In genomic region chr11:102051541-102051940, GRCm38 (mm10) we compare ENCODE assay signal across 11 mouse cellular contexts. TPM values are rescaled to one million over a fixed set of nuclear protein-coding genes. Genes with fewer than 3 reads are reported as not detected.
DNase-seq lines count a peak whose midpoint lies in the region; ATAC-seq and TF ChIP-seq lines count a peak whose summit lies in the region.
"Had no signal": no experiment of that assay in that cellular context is flagged by ENCODE, and none has a peak within 500 bp of the region (broad histone marks: within the 10 kb centered on the region; RNA-seq: fewer than 3 reads in every experiment).

No protein-coding gene starts in this region.

- no peaks in the 10 kb centered on the region for H3K27me3 ChIP-seq in heart, adult 2 months (ENCODE audit: control insufficient read depth, insufficient read depth, low read length)
- H3K27me3 ChIP-seq in midbrain, embryonic 15.5 days (replicated peaks), result no peaks in the 10 kb centered on the region
- H3K27me3 ChIP-seq in forebrain, embryonic 16.5 days (replicated peaks; ENCODE audit: control insufficient read depth, insufficient read depth, low read length), result no peaks in the 10 kb centered on the region

- H3K4me1 ChIP-seq in heart, adult 2 months (ENCODE audit: control insufficient read depth, insufficient read depth, low read length), result peaks cover 28% of the 10 kb centered on the region
- H3K4me1 ChIP-seq in midbrain, embryonic 15.5 days, result no peaks in the 10 kb centered on the region
- H3K4me1 ChIP-seq in forebrain, embryonic 16.5 days (replicated peaks; ENCODE audit: control insufficient read depth, insufficient read depth, low read length), result no peaks in the 10 kb centered on the region

- H3K36me3 ChIP-seq in heart, adult 2 months (ENCODE audit: control insufficient read depth, insufficient read depth, low read length), result peaks cover 16% of the 10 kb centered on the region; the same call in 1 of the 2 replicates
- no peaks in the 10 kb centered on the region for H3K36me3 ChIP-seq in midbrain, embryonic 15.5 days (replicated peaks)
- no peaks in the 10 kb centered on the region for H3K36me3 ChIP-seq in forebrain, embryonic 16.5 days (ENCODE audit: control insufficient read depth, insufficient read depth)

- H3K4me2 ChIP-seq in midbrain, embryonic 15.5 days, result no peak overlapping the region
- H3K4me2 ChIP-seq in forebrain, embryonic 16.5 days (ENCODE audit: low read length), result no peak overlapping the region

- no peaks in the 10 kb centered on the region for H3K79me2 ChIP-seq in heart, adult 2 months (replicated peaks; ENCODE audit: control insufficient read depth, insufficient read depth, low read length)

- TF ChIP-seq POLR2A in heart, adult 2 months (IDR thresholded peaks at IDR 0.05; ENCODE audit: insufficient read depth, low read depth, low read length), result peak; percentile 47; the same call in 1 of the 2 replicates

- no peak for TF ChIP-seq CTCF in heart, adult 2 months (IDR thresholded peaks at IDR 0.05)

- WGBS in heart, adult 2 months, result 38% methylated on average over 4 of the region's 4 CpGs
- WGBS in midbrain, embryonic 15.5 days, result 72% methylated on average over 4 of the region's 4 CpGs
- 68% methylated on average over 4 of the region's 4 CpGs for whole genome bisulfite sequencing in forebrain, embryonic 16.5 days

- H3K4me3 ChIP-seq in heart, adult 2 months, result peak overlapping the region; percentile 32
- no peak overlapping the region for H3K4me3 ChIP-seq in midbrain, embryonic 15.5 days
- H3K4me3 ChIP-seq in forebrain, embryonic 16.5 days (replicated peaks; ENCODE audit: low read length), result no peak overlapping the region
- H3K4me3 ChIP-seq: myocyte had no signal

- ATAC-seq in midbrain, embryonic 15.5 days (replicated peaks), result no peak
- ATAC-seq in forebrain, embryonic 16.5 days, result no peak

- peak; percentile 75 to 80 for DNase-seq in adrenal gland, adult (ENCODE audit: inconsistent age in 2 of 2, low spot score in 1 of 2)
- DNase-seq in adrenal gland, postnatal 4 days (ENCODE audit: low spot score in 2 of 2), result no peak
- DNase-seq in heart, adult 2 months, result peak; percentile 78 to 86
- DNase-seq in kidney, adult 9 months, result peak; percentile 83
- DNase-seq in lung, postnatal 14 days, result peak; percentile 67
- no peak for DNase-seq in left cerebral cortex, adult 8-10 months (ENCODE audit: low spot score in 2 of 2)
- DNase-seq: cerebellum, adult 8-10 months had no signal

- no peaks in the 10 kb centered on the region for H3K9me3 ChIP-seq in midbrain, embryonic 15.5 days
- H3K9me3 ChIP-seq in forebrain, embryonic 16.5 days (ENCODE audit: control insufficient read depth, low read length), result no peaks in the 10 kb centered on the region

- H3K27ac ChIP-seq in heart, adult 2 months, result peak overlapping the region; percentile 84
- H3K27ac ChIP-seq in midbrain, embryonic 15.5 days, result no peak overlapping the region
- no peak overlapping the region for H3K27ac ChIP-seq in forebrain, embryonic 16.5 days (ENCODE audit: low read length)

- H3K9ac ChIP-seq in heart, adult 2 months (ENCODE audit: low read depth, low read length), result peak overlapping the region; percentile 22; the same call in 1 of the 2 replicates
- H3K9ac ChIP-seq in midbrain, embryonic 15.5 days, result no peak overlapping the region
- no peak overlapping the region for H3K9ac ChIP-seq in forebrain, embryonic 16.5 days (replicated peaks; ENCODE audit: low read depth, low read length)

- peak; percentile 94 for TF ChIP-seq EP300 in heart, adult 2 months (IDR thresholded peaks at IDR 0.05; ENCODE audit: insufficient read depth, low read depth, low read length)

- intact Hi-C loops in heart, adult 2 months (cut with DNase I), result no loop called here

RNA-seq across cellular contexts. Expression of gene Cd300lg, which starts 10.2 kb away (rescaled TPM):
- total RNA-seq in adrenal gland, postnatal 4 days (2021), result 10 to 100 TPM; 10.7 to 15.6 TPM
- 10 to 100 TPM; 51.6 to 70.1 TPM for total RNA-seq in heart, adult 2 months (2021)
- polyA plus RNA-seq in heart, adult 2 months (2012; rRNA removed), result 102 and 143 TPM in 2 replicates
- polyA plus RNA-seq in midbrain, embryonic 15.5 days (2015; fragmentation: Nextera tagmentation; extraction: Ambion mirVana), result 0.31 and 0.43 TPM in 2 replicates
- 0.26 and 0.46 TPM in 2 replicates for polyA plus RNA-seq in forebrain, embryonic 16.5 days (2015; fragmentation: Nextera tagmentation; extraction: Ambion mirVana)
- under 1 TPM in 3 of 4 experiments, not detected in 1; 0.15 to 0.18 (median 0.17) TPM for total RNA-seq in left cerebral cortex, adult 8-10 months (2022)
- total RNA-seq: left cerebral cortex, postnatal 10 days had no signal
- polyA plus RNA-seq: myocyte had no signal

RNA-seq across cellular contexts. Expression of gene Mpp3, which starts 23.3 kb away (rescaled TPM):
- 10 to 100 TPM; 19.2 to 24.4 TPM for total RNA-seq in adrenal gland, postnatal 4 days (2021)
- total RNA-seq in heart, adult 2 months (2021), result 1 to 10 TPM; 1.4 to 1.5 TPM
- polyA plus RNA-seq in heart, adult 2 months (2012; rRNA removed), result 4.5 and 5.3 TPM in 2 replicates
- 60.1 and 62.9 TPM in 2 replicates for polyA plus RNA-seq in midbrain, embryonic 15.5 days (2015; fragmentation: Nextera tagmentation; extraction: Ambion mirVana)
- 49.3 and 55.2 TPM in 2 replicates for polyA plus RNA-seq in forebrain, embryonic 16.5 days (2015; fragmentation: Nextera tagmentation; extraction: Ambion mirVana)
- total RNA-seq in left cerebral cortex, adult 8-10 months (2022), result 10 to 100 TPM; 73.8 to 85.2 (median 77.1) TPM

RNA-seq across cellular contexts. Expression of gene Mpp2, which starts 36.8 kb away (rescaled TPM):
- 10 to 100 TPM in 1 of 2 experiments, 1 to 10 TPM in 1; 8.8 to 11.5 TPM for total RNA-seq in adrenal gland, postnatal 4 days (2021)
- 1 to 10 TPM; 2.3 to 2.6 TPM for total RNA-seq in heart, adult 2 months (2021)
- polyA plus RNA-seq in heart, adult 2 months (2012; rRNA removed), result 5.3 and 5.6 TPM in 2 replicates
- 33.4 and 36.4 TPM in 2 replicates for polyA plus RNA-seq in midbrain, embryonic 15.5 days (2015; fragmentation: Nextera tagmentation; extraction: Ambion mirVana)
- 21.0 and 24.1 TPM in 2 replicates for polyA plus RNA-seq in forebrain, embryonic 16.5 days (2015; fragmentation: Nextera tagmentation; extraction: Ambion mirVana)
- 100 to 1,000 TPM; 126 to 142 (median 135) TPM for total RNA-seq in left cerebral cortex, adult 8-10 months (2022)

RNA-seq across cellular contexts. Expression of gene Ppy, which starts 49.6 kb away (rescaled TPM):
- 1 to 10 TPM in 1 of 2 experiments, not detected in 1; 7.4 TPM for total RNA-seq in adrenal gland, postnatal 4 days (2021)
- not detected for total RNA-seq in heart, adult 2 months (2021)
- polyA plus RNA-seq in heart, adult 2 months (2012; rRNA removed), result not detected in 2 replicates
- not detected in 2 replicates for polyA plus RNA-seq in midbrain, embryonic 15.5 days (2015; fragmentation: Nextera tagmentation; extraction: Ambion mirVana)
- polyA plus RNA-seq in forebrain, embryonic 16.5 days (2015; fragmentation: Nextera tagmentation; extraction: Ambion mirVana), result not detected in 2 replicates
- total RNA-seq in left cerebral cortex, adult 8-10 months (2022), result not detected
- total RNA-seq: left cerebral cortex, postnatal 10 days had no signal
- polyA plus RNA-seq: myocyte had no signal

RNA-seq across cellular contexts. Expression of gene Pyy, which starts 56.1 kb away (rescaled TPM):
- 10 to 100 TPM in 1 of 2 experiments, not detected in 1; 25.9 TPM for total RNA-seq in adrenal gland, postnatal 4 days (2021)
- total RNA-seq in heart, adult 2 months (2021), result not detected
- polyA plus RNA-seq in heart, adult 2 months (2012; rRNA removed), result not detected in 2 replicates
- not detected in 2 replicates for polyA plus RNA-seq in midbrain, embryonic 15.5 days (2015; fragmentation: Nextera tagmentation; extraction: Ambion mirVana)
- polyA plus RNA-seq in forebrain, embryonic 16.5 days (2015; fragmentation: Nextera tagmentation; extraction: Ambion mirVana), result not detected in 2 replicates
- not detected for total RNA-seq in left cerebral cortex, adult 8-10 months (2022)
- total RNA-seq: left cerebral cortex, postnatal 10 days had no signal
- polyA plus RNA-seq: myocyte had no signal

Comparison
In these comparisons a context has a peak if more than half of its experiments do, and no peak if none do; other contexts are left out.
1. DNase-seq: peak in adrenal gland, adult (2 of 2), heart, adult 2 months (2 of 2), kidney, adult 9 months (single experiment) and lung, postnatal 14 days (single experiment); none in adrenal gland, postnatal 4 days (0 of 2) and left cerebral cortex, adult 8-10 months (0 of 2).
2. RNA of gene Cd300lg, which starts 10.2 kb away (total RNA-seq): 51.6 to 70.1 TPM in heart, adult 2 months and 10.7 to 15.6 TPM in adrenal gland, postnatal 4 days; 0.15 to 0.18 TPM in left cerebral cortex, adult 8-10 months; every median in the first group is over 4 times any median in the second.
3. RNA of gene Mpp3, which starts 23.3 kb away (total RNA-seq): 73.8 to 85.2 TPM in left cerebral cortex, adult 8-10 months and 19.2 to 24.4 TPM in adrenal gland, postnatal 4 days; 1.4 to 1.5 TPM in heart, adult 2 months; every median in the first group is over 4 times any median in the second.
4. RNA of gene Mpp2, which starts 36.8 kb away (total RNA-seq): 126 to 142 TPM in left cerebral cortex, adult 8-10 months; 8.8 to 11.5 TPM in adrenal gland, postnatal 4 days and 2.3 to 2.6 TPM in heart, adult 2 months; every median in the first group is over 10 times any median in the second.